Mouse (Mus musculus): Measurements from ENCODE around the gene Exoc2.

- TF ChIP-seq EP300 (IDR thresholded peaks at IDR 0.05; ENCODE audit: low read depth in 1 of 2, low read length in 2 of 2) = no peak
- TF ChIP-seq RAD21 (IDR thresholded peaks at IDR 0.05; ENCODE audit: low read depth, low read length) = no peak
- TF ChIP-seq POLR2AphosphoS2 (IDR thresholded peaks at IDR 0.05; ENCODE audit: low read length) = no peak
- no peak for TF ChIP-seq UBTF (IDR thresholded peaks at IDR 0.05; ENCODE audit: borderline replicate concordance, insufficient read depth, low read depth, low read length)
- TF ChIP-seq TBP (IDR thresholded peaks at IDR 0.05; ENCODE audit: low read depth, low read length) = no peak
- no peak for TF ChIP-seq USF1 (IDR thresholded peaks at IDR 0.05; ENCODE audit: low read depth, low read length)
- TF ChIP-seq POLR2A (IDR thresholded peaks at IDR 0.05; ENCODE audit: control insufficient read depth in 1 of 2, insufficient read depth in 1 of 2, low read depth in 1 of 2, low read length in 2 of 2, poor library complexity in 1 of 2) = no peak
- TF ChIP-seq CTCF (IDR thresholded peaks at IDR 0.05 in 2 of 3, conservative IDR thresholded peaks at IDR 0.05 in 1 of 3; ENCODE audit: control insufficient read depth in 1 of 3, insufficient read depth in 1 of 3, low read depth in 2 of 3, low read length in 3 of 3, poor library complexity in 1 of 3, severe bottlenecking in 1 of 3) = no peak
- TF ChIP-seq CHD1 (IDR thresholded peaks at IDR 0.05; ENCODE audit: low read depth, low read length) = no peak
Observed at GRCm38 (mm10) chr13:30865486-30865885, 108.4 kb downstream of the Exoc2 start.
